Mouse (Mus musculus) adrenal gland, postnatal 36 days (tissue): ENCODE measurements around the gene Tm4sf19. TPM values are rescaled to one million over a fixed set of nuclear protein-coding genes. Genes with fewer than 3 reads are reported as not detected.

Experiments
- DNase-seq, 2 experiments: peaks; one replicate each; pipeline ENCODE4 v3.0.0; 2021; ENCODE audit warnings: mixed read lengths in 1 of 2
- long read RNA-seq, 2 experiments: library from polyadenylated mRNA; stranded (forward); transcript quantifications; one replicate each; pipeline ENCODE4 v2.0.0; 2021; ENCODE audit warnings: borderline sequencing depth in 2 of 2
- total RNA-seq, 2 experiments: library from RNA; stranded (reverse); gene quantifications; 2 replicates each; pipeline ENCODE4 v1.2.3; 2021

Tm4sf19 gene
- total RNA-seq = under 1 TPM in 1 of 2 experiments, not detected in 1; 0.56 TPM
- long read RNA-seq, experiment 1 = 0 reads
- long read RNA-seq, experiment 2, partial matches to known transcripts = 0 of 1 reads
- long read RNA-seq, experiment 2, other reads (novel, unspliced or antisense) = 0 of 1 reads

DNA sequence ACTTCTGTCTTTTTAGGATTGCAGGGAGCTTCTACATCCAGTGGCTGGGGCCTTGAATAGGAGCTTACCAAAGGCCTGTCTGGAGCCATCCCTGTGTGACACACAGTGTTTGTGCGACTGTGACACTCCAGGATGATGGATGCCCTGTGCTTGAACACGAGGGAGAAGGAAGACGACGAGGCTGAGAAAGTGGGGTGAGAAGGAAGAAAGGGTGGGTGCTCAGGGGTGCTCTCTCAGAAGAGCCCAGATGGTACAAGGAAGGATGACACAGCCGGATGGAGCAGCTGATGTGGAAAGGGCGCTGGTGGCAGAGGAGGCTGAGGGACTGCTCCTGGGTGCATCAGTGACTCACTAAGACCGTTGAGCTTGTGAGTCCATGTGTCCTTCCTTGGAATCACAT, at the start of gene Tm4sf19:
TSS of gene Tm4sf19 (plus strand) at position 240 of the 400 bp plus-strand sequence.
- DNase-seq = peak; percentile 8 to 15

DNA sequence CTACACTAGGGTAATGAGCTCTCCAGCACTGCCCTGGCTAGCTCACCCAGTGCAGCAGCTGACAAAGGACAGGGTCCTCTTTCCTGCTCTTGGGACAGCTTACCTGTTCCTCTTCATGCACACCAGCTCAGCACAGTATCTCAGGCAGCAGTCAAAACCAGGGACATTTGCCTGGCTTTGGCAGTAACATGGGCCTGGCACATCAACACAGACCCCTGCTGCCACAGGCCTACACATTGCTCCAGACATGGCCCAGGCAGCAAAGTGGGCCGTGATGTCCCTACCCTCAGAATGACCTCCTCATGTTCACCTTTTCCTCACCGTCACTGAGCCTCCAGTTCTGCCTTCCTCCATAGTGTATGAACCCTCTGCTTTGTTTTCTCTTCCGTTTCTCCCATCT, 49.5 kb upstream of the Tm4sf19 start:
- DNase-seq = no peak

DNA sequence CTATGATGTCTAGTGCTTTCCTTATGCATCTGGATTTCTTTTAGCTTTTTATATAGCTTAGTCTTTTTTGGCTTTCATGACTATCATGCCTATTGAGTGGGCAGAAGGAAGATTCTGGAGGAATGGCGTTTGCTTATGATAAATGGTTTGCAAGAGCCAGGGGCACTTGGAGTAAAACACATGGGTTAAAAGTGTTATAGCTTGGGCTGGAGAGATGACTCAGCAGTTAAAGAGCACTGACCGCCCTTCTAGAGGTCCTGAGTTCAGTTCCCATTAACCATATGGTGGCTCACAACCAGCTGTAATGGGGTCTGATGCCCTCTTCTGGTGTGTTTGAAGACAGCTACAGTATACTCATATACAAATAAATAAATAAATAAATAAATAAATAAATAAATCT, 36.8 kb upstream of the Tm4sf19 start:
- no peak for DNase-seq

DNA sequence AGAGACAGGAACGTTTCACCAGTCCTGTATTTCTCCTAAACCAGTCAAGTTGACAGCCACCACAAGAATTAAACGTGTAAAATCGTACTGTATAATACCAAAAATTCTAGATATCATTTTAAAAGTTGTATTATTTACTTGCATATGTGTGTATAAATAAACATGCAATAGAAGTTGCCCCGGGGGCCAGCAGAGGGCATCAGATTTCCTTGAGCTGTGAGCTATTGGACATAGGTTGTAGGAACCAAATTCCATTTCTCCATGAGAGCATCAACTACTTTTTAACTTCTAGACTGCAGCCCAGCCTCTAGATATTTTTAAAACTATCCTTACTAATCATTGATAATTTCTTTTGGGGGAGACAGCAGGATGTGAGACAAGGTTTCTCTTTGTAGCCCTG, 29.0 kb upstream of the Tm4sf19 start:
- peak; percentile 49 to 70 for DNase-seq

DNA sequence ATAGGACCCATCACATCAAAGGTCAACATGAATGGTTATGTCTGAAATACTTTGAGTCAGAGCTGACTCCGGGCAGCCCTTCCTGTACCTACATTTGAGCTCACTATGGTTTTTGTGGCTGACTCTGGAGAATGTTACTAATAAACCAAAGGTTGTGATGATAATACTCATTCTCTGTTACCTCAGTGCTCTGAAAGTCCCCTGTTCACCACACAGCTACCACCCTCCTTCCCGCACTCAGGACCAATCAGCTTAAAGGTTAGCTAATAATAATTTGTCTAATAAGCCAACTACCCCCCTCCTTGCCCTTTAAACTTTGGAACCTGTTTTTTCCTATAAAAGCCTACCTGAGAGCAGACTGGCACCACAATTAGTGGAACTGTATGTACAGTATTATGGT, 20.7 kb upstream of the Tm4sf19 start:
- DNase-seq = no peak

DNA sequence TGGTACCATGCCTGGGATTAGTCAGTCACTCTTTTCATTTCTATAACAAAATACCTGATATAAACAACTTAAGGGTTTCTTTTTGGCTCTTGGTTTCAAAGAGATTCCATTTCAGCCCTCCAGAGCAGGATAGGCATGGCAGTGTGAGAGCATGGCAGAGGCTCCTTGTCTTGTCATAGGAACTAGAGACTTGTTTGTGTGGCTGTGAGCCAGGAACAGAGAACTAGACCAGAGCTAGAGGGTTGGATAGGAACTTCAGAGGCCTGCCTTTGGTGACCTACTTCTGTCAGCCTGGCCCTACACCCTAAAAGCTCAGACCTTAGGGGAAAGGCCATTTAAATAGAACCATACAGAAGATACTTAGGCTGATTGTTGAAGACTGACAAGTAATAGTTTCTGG, 17.4 kb upstream of the Tm4sf19 start:
- no peak for DNase-seq

DNA sequence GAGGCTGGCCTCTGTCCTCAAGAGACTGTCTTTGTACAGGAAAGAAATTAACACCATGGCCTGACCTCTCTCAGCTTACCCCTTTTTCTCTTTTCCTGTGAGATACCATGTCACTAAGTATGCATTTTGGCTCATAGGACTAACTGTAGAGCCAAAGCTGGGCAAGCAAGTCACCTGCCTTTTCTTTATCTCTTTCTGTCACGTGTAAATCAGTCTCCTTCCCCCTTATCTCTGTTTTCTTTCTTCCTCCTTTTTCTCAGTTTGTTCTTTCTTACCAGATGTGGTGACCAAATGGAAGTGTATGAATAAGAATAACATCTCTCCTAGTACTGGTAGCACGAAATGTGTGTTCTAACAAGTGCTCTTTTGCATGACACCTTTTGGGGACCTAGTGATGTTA, 15.4 kb upstream of the Tm4sf19 start:
- DNase-seq = no peak

DNA sequence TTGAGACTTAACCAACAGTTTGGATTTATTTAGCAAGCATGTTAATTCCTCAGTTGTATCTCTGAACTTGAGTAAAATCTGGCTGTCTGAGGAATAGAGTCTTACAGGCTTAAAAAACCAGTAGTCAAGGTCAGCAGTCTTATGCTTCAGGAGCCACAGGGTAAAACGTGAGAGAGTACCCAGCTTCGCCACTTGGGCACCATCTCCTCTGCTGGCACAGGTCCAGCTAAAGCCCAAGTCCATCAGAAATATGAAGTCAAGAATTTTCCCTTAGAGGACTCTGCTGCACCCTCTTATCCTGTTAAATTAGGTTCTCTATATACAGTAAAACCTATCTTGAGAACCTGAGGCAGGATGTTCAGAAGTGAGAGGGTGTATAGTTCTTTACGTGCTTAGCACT, 13.5 kb upstream of the Tm4sf19 start:
- no peak for DNase-seq

DNA sequence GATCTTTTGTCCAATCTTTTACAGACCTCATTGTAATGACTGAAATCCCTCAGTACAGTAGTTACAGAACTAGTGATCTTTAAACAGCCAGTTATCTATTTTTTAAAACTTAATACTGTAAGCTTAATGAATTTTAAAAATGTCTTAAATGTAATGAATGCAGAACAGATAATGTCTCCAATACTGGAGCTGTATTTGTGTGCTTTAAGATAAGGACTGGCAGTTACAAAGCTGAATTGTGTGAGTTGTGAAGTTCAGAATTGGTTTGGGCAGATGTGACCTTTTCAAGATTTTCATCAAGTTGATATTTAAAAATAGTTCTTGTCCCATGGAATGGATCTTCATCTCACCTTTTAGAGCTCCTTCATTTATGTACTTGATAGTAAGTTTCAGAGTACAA, 11.3 kb upstream of the Tm4sf19 start:
- no peak for DNase-seq

DNA sequence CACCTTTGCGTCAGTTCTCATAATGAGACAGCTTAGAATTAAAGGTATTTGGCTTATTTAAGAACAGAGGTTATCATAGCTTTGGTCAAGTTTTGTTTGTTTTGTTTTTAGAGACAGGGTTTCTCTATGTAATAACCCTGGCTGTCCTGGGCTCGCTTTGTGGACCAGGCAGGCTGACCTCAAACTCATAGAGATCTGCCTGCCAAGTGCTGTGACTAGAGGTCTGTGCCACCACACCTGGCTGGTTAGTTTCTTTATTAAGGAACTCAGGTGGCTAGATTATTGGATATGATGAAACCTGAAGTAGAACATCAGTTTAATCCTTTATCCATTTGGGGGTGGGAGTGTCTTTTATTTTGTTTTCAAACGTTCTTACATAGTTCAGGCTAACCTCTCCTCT, 10.5 kb upstream of the Tm4sf19 start:
- no peak for DNase-seq

DNA sequence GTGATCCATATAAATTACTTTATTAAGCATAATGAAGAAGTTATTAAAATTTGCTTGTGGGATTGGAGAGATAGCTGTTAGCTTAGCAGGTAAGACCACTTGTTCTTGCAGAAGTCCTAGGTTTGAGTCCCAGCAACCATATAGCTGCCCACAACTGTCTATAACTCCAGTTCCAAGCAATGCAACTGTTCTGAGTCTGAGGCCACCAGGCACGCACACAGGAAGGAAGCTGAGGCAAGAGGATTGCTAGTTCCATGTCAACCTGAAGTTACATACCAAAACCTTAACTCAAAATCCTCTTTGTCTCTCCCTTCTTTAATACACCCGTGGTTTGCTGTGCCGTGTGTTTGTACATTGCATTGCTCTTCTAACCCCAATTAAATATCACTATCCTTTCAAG, 9.4 kb upstream of the Tm4sf19 start:
- no peak for DNase-seq

DNA sequence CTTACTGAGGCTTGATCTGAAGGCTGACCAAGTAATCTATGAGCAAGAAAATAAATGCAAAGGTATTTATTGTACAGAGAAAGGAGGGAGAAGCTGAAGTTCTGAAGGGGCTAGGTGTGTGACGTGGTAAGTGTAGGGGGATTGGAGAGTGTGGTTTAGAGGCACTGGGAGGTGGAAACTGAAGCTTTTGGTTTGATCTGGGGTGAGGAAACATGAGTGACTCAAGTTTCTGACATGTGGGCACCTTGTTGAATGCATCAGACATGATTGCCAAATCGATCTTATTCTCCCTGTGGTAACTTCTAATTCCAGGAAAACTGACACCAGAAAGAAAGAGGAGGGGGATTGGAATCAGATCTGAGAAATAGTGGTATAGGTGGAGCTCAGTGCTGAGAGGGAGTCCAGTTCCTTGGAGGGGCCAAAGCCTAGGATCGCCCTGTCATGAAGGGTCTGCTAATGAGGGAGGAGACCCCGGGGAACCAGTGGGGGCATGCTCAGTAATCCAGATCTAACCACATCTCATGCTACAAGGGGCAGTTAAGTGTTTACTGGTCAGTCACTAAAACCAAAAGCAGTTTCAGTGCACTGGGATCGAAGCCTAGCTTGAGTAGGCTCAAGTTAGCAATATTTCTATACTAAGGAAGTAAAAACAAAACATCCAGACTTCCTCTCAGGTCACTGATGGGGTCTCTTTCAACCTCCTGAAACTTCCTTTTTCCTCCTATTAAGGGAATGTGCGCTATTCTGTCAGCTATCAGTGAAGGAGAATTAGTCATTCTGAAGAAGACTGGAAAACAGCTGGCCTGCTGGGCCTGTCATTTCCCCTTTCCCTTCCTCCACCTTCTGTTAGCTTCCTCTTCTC, 4.4 kb upstream of the Tm4sf19 start:
- no peak for DNase-seq

DNA sequence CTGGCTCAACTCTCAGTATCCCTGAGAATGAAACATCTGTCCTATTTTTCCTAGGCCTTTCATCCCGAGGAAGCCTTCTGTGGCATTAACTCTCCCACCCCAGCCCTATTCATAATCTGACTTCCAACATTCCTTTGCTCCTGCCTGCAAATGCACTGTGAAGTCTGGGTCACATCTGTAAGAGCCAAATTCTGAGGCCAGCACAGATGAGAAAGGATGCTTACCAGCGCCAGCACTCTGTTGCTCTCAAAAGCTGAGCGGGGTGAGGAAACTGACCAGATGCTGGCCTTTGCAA, 3.8 kb upstream of the Tm4sf19 start:
- DNase-seq = no peak

DNA sequence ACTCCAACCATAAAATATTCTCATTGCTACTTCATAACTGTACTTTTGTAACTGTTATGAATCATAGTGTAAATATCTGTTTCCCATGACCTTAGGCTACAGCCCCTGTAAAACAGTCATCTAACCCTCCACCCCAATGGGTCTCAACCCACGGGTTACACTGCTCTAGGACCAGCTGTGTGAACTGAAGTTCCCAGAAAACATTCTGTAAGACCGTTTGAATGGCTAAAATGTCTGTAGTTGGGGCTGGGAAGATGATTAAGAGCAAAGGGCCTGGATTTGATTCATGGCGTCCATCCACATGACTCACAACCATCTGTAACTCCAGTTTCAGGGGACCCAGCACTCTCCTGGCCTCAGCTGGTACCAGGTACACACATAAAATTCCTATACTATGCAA, 2.1 kb upstream of the Tm4sf19 start:
- DNase-seq = peak; percentile 9 to 16

DNA sequence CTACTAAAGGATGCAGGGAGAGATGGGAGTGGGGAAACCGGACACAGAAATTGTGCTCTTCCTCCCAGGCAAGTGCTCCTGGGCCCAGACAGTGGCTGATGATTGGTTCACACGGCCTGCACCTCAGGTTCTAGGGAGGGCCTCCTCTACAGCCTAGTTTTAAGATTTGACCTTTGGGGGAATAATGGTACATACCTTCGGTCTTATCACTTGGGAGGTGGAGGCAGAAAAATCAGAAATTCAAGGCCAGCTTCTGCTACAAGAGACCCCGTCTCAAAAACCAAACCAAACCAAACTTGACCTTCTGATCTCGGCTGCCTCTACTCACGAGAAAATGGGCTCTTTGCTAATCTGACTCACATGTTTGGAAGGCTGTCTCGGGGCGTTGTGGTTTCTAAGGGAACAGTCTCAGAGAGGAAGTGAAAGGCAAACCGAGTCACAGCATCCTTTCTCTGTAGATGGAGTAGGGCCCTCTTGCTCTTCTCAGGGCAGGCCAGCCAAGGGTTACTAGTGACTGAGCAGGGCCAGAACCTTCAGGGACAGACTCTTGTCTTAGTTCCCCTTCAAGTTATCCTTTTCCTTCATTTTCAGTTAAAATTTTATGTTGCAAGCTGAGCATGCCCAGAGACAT, 1.1 kb downstream of the Tm4sf19 start:
- DNase-seq = no peak

DNA sequence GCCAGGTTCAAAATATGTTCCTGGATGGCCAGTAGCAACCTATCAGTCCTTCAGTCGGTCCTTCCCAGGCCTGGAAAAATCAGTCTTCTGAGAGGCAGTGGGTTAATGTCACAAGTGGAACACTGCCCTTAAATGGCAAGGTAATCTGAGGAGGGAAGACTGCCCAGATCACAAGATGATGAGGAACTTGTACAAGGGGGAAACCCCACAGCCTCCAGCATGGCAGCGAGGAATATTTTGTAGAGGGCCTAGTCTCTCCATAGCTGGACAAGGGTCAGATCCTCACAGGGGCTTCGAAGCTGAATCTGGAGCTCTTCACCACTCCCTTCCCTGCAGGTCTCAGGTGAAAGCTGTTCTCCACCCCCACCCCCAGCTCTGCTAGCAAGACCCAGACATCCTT, 2.5 kb downstream of the Tm4sf19 start:
- no peak for DNase-seq

DNA sequence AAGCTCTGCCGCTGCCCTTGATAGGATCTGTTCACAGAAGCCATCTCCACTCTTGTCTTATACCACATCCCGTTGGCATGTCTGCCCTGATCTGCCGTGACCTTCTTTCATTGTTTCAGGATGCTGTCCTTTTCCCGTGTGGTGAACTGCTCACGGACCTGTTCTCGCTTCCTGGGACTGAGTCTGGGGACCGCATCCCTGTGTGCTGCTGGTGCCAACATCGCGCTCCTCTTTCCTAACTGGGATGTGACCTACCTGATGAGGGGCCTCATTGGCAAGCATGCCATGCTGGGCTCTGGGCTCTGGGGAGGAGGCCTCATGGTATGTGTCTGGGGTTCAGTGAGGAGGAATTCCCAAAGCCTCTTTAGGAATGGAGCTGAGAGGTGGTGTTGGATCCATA, 5.4 kb downstream of the Tm4sf19 start:
- no peak for DNase-seq

DNA sequence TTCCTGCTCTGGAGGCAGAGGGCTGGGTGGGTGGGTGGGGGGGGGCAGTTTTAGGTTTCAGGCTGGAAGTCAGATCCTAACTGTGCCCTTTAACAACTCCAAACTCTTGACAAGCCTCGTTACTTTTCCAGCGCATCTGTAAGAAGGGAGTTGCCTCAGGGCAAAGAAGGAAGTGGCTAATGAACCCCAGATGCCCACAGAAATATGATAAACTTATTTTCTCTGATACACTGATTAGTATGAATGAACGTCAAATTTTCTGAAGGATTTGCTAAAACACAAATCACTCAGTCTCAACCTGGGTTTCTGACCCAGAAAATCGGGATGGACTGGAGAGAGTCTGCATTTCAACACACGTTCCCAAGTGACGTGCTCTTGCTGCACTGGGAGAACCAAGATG, 6.4 kb downstream of the Tm4sf19 start:
- DNase-seq = no peak

DNA sequence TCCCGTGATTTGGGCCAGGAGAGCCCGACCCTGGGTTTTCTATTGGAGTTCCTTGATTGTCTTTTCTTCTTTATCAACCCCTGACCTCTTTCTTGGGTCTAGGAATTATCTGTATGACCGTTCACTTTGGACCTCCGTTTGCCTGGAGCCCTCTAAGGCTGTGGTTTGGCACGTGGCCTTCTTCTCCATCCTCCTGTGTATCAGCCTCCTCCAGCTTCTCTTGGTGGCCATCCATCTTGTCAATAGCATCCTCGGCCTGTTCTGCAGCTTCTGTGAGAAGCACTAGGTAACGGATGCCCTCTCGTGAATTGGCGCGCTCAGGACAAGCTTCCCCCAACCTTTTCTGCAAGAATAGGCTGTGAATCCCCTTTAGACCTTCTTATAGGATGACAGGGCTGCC, 7.4 kb downstream of the Tm4sf19 start:
- DNase-seq = no peak

DNA sequence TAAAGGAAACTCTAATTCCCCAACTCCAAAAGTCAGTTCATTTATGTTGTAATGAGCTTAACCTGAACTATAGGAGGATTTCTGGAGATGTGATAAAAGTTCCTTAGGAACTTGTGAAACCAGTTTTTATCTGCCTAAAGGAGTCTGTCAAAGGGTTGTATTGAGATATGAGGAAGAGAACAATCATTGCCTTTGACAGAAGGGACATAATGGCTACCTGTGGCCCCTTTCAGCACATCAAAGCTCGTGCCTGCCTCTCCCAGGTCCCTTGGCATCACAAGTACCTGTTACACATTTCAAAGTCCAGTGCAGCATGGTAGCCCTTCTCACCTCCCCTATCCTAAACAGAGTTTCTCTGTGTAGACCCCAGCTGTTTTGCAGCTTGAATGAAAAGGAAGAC, 17.2 kb downstream of the Tm4sf19 start:
- no peak for DNase-seq

DNA sequence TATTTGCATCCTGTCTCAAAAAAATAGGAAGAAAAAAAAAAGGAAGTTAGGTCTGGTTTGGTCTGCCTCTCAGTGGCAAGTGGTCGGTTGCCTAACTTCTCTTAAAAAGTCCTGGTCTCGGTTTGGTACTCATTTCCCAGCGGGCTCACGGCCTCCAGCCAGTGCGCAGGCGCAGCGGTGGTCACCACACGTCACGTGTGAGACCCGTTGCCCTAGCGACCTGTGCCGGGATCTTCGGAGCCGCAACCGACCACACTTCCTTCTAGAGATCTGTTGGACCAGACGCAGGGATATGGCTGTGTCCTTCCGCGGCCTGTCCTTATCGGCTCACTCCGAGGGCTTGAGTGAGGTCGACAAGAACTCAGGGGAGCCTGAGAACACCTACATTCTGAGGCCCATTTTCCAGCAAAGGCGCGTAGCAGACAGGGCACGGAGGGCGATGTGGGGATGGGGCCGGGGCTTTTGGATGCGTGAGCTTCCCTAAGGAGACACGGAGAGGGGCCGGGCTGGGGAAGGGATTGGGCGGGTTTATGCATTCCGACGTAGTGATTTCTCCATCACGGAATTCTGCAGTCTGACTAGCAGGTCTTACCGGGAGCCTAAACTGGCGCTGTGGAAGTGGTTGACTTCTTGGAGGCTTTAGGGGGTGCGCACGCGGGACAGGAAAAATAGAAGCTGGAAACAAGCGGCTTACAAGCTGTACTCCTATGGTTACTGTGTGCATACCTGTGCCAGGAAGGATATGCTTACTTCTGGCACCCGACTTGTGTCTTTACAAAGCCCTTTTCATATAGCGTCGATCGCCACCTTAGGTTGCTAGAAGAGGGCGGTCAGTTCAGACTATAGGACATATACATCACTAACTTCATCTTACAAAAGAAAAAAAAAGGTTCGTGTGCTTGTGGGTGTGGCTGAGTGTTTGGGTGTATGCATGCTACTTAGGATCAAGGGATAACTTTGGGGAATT, 19.5 kb downstream of the Tm4sf19 start, which contains the start of gene Tctex1d2:
TSS of gene Tctex1d2 (plus strand) at position 186 of the 967 bp plus-strand sequence.
- peak; percentile 96 to 97 for DNase-seq

DNA sequence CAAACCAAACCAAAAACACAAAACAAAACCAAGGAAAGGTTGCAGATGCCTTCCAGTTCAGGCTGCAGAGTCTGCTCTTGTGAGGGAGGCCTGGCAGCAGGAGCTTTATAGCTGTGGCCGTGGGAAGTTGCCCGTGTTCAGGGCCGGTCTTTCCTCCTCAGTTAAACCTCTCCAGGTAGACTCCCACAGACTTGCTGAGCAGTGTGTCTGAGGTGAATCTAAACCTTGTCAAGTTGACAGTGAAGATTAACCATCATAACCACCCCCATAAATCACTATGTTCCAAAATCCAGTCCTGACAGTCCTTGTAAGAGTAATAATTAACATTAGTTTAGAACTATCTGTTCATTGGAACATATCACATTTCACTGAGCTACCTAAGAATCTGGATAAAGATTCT, 27.2 kb downstream of the Tm4sf19 start:
- no peak for DNase-seq
